Mouse (Mus musculus): Measurements from ENCODE around the gene Syt7. TPM values are rescaled to one million over a fixed set of nuclear protein-coding genes. Genes with fewer than 3 reads are reported as not detected.
A peak's percentile ranks its signal among the peaks of the same experiment; 100 is the strongest.

Gene Syt7
- 1.2 and 1.6 TPM in 2 replicates for polyA plus RNA-seq (2014; fragmentation: Nextera tagmentation; extraction: Ambion mirVana)

GRCm38 (mm10) chr19:10388615-10389313, at the start of gene Syt7:
Gene Syt7 (plus strand): TSS chr19:10389090.
- under 1% methylated on average over 67 of the region's 78 CpGs for WGBS

DNA sequence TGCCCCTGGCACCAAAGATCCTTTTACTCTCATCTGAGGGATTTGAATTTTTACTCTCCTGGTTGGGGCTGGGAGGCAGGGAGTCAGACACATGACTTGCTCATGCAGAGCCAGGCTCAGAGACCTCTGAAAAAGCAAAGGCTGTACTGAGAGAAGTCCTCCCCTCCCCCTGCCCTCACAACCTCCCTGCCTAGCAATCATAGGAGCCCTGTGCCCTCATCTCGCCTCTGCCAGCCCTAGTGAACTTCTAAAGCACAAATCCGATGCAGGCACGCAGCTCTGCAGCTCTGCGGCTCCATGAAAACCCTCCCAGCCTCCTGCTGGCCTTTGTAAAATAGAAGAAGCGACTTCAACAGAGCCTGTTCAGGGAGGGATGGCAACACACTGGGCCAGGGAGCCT, 49.6 kb upstream of the Syt7 start:
- no peaks in the 10 kb centered on the region for H3K36me3 ChIP-seq (ENCODE audit: control insufficient read depth, insufficient read depth, low read length)
- no peaks in the 10 kb centered on the region for H3K27me3 ChIP-seq (ENCODE audit: control insufficient read depth, insufficient read depth, low read length)
- H3K9me3 ChIP-seq (ENCODE audit: control insufficient read depth, low read depth, low read length): no peaks in the 10 kb centered on the region
- H3K4me3 ChIP-seq (ENCODE audit: low read depth, low read length): no peak overlapping the region
- no peak overlapping the region for H3K27ac ChIP-seq (ENCODE audit: low read length)
- WGBS: 37% methylated on average over 5 of the region's 5 CpGs
- ATAC-seq (ENCODE audit: insufficient number of reproducible peaks, insufficient read depth, low FRiP score, low read depth): no peak
- H3K9ac ChIP-seq (replicated peaks; ENCODE audit: low read depth, low read length): no peak overlapping the region
- H3K4me1 ChIP-seq (ENCODE audit: control insufficient read depth, insufficient read depth, low read length): 0 out of 2 replicates have a peak, but pooled peaks cover 3% of the 10 kb centered on the region
- no peak overlapping the region for H3K4me2 ChIP-seq (replicated peaks; ENCODE audit: low read depth, low read length)

More at GRCm38 (mm10) chr19:10388615-10389313, at the start of gene Syt7:
- Histone ChIP-seq H3K9ac (replicated peaks; ENCODE audit: low read depth, low read length) (peak within 1 kb of the TSS; percentile 46), H3K4me1 (ENCODE audit: control insufficient read depth, insufficient read depth, low read length) (peaks cover 8% of the 10 kb centered on the region; the same call in 1 of the 2 replicates), H3K27me3 (ENCODE audit: control insufficient read depth, insufficient read depth, low read length) (peaks cover 11% of the 10 kb centered on the region; the same call in 1 of the 2 replicates), H3K9me3 (ENCODE audit: control insufficient read depth, low read depth, low read length) (no peaks in the 10 kb centered on the region), H3K4me2 (replicated peaks; ENCODE audit: low read depth, low read length) (peak within 1 kb of the TSS; percentile 89), H3K36me3 (ENCODE audit: control insufficient read depth, insufficient read depth, low read length) (no peaks in the 10 kb centered on the region), H3K4me3 (ENCODE audit: low read depth, low read length) (peak within 1 kb of the TSS; percentile 50), H3K27ac (ENCODE audit: low read length) (no peak within 1 kb of the TSS)
- ATAC-seq (ENCODE audit: insufficient number of reproducible peaks, insufficient read depth, low FRiP score, low read depth): peak; percentile 82

DNA sequence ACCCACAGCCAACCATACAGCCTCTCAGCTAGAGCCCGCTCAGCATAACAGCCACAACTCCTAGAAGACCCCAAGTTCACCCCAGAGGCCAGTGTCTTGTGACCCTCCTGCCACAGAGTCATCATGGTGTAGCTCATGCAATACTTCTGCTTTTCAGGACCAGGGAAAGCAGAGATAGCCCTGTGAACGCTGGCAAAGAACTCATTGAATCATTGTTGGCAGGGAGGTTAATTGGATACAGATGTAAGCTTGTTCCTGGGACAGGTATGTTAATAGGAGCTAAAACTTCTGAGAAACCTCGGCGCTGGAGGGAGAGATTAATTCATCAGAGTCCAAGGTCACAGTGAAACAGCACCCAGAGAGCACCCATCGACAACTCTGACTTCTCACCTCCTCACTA, 48.2 kb upstream of the Syt7 start:
- Histone ChIP-seq H3K27ac (ENCODE audit: low read length) (no peak overlapping the region), H3K9ac (replicated peaks; ENCODE audit: low read depth, low read length) (no peak overlapping the region), H3K27me3 (ENCODE audit: control insufficient read depth, insufficient read depth, low read length) (no peaks in the 10 kb centered on the region), H3K4me1 (ENCODE audit: control insufficient read depth, insufficient read depth, low read length) (0 out of 2 replicates have a peak, but pooled peaks cover 3% of the 10 kb centered on the region), H3K4me2 (replicated peaks; ENCODE audit: low read depth, low read length) (no peak overlapping the region), H3K4me3 (ENCODE audit: low read depth, low read length) (no peak overlapping the region), H3K9me3 (ENCODE audit: control insufficient read depth, low read depth, low read length) (no peaks in the 10 kb centered on the region), H3K36me3 (ENCODE audit: control insufficient read depth, insufficient read depth, low read length) (no peaks in the 10 kb centered on the region)
- 29% methylated on average over 5 of the region's 5 CpGs for WGBS
- no peak for ATAC-seq (ENCODE audit: insufficient number of reproducible peaks, insufficient read depth, low FRiP score, low read depth)

DNA sequence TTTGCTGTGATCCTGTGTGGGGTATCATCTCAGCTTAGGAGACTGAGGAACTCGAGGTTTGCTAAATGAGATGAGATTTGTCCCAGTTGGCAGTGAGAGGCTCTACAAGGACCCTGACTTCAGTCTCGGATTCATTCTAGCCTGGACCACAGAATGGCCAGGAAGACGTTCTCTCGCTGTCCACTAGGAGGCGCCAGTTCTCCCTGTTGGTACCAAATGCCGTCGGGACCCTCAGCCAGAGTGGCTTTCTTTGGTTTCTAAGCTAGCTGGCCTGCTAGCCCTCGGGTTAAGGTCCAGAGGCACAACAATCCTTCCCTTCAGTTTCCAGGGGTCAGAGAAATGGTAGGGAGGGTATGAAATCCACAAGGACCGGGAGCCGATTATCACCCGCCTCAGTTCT, 47.7 kb upstream of the Syt7 start:
- H3K4me3 ChIP-seq (ENCODE audit: low read depth, low read length): no peak overlapping the region
- no peaks in the 10 kb centered on the region for H3K9me3 ChIP-seq (ENCODE audit: control insufficient read depth, low read depth, low read length)
- H3K36me3 ChIP-seq (ENCODE audit: control insufficient read depth, insufficient read depth, low read length): no peaks in the 10 kb centered on the region
- 0 out of 2 replicates have a peak, but pooled peaks cover 3% of the 10 kb centered on the region for H3K4me1 ChIP-seq (ENCODE audit: control insufficient read depth, insufficient read depth, low read length)
- no peak overlapping the region for H3K9ac ChIP-seq (replicated peaks; ENCODE audit: low read depth, low read length)
- no peak for ATAC-seq (ENCODE audit: insufficient number of reproducible peaks, insufficient read depth, low FRiP score, low read depth)
- H3K27ac ChIP-seq (ENCODE audit: low read length): no peak overlapping the region
- WGBS: 21% methylated on average over 11 of the region's 11 CpGs
- H3K27me3 ChIP-seq (ENCODE audit: control insufficient read depth, insufficient read depth, low read length): no peaks in the 10 kb centered on the region
- H3K4me2 ChIP-seq (replicated peaks; ENCODE audit: low read depth, low read length): no peak overlapping the region

GRCm38 (mm10) chr19:10341817-10342439, 47.0 kb upstream of the Syt7 start:
- no peaks in the 10 kb centered on the region for H3K9me3 ChIP-seq (ENCODE audit: control insufficient read depth, low read depth, low read length)
- no peak overlapping the region for H3K9ac ChIP-seq (replicated peaks; ENCODE audit: low read depth, low read length)
- H3K4me1 ChIP-seq (ENCODE audit: control insufficient read depth, insufficient read depth, low read length): 0 out of 2 replicates have a peak, but pooled peaks cover 3% of the 10 kb centered on the region
- H3K27me3 ChIP-seq (ENCODE audit: control insufficient read depth, insufficient read depth, low read length): no peaks in the 10 kb centered on the region
- no peak overlapping the region for H3K27ac ChIP-seq (ENCODE audit: low read length)
- no peak for ATAC-seq (ENCODE audit: insufficient number of reproducible peaks, insufficient read depth, low FRiP score, low read depth)
- no peak overlapping the region for H3K4me2 ChIP-seq (replicated peaks; ENCODE audit: low read depth, low read length)
- H3K36me3 ChIP-seq (ENCODE audit: control insufficient read depth, insufficient read depth, low read length): no peaks in the 10 kb centered on the region
- 54% methylated on average over 12 of the region's 12 CpGs for WGBS
- no peak overlapping the region for H3K4me3 ChIP-seq (ENCODE audit: low read depth, low read length)

- ATAC-seq (ENCODE audit: insufficient number of reproducible peaks, insufficient read depth, low FRiP score, low read depth): no peak
Observed at GRCm38 (mm10) chr19:10343866-10344265, 45.0 kb upstream of the Syt7 start.

GRCm38 (mm10) chr19:10345696-10346095, 43.2 kb upstream of the Syt7 start:
- 0 out of 2 replicates have a peak, but pooled peaks cover 3% of the 10 kb centered on the region for H3K4me1 ChIP-seq (ENCODE audit: control insufficient read depth, insufficient read depth, low read length)
- WGBS: 31% methylated on average over 12 of the region's 12 CpGs
- no peaks in the 10 kb centered on the region for H3K27me3 ChIP-seq (ENCODE audit: control insufficient read depth, insufficient read depth, low read length)
- no peak overlapping the region for H3K9ac ChIP-seq (replicated peaks; ENCODE audit: low read depth, low read length)
- no peaks in the 10 kb centered on the region for H3K9me3 ChIP-seq (ENCODE audit: control insufficient read depth, low read depth, low read length)
- H3K36me3 ChIP-seq (ENCODE audit: control insufficient read depth, insufficient read depth, low read length): no peaks in the 10 kb centered on the region
- H3K4me2 ChIP-seq (replicated peaks; ENCODE audit: low read depth, low read length): no peak overlapping the region
- ATAC-seq (ENCODE audit: insufficient number of reproducible peaks, insufficient read depth, low FRiP score, low read depth): no peak; the same call in 1 of the 2 replicates
- no peak overlapping the region for H3K27ac ChIP-seq (ENCODE audit: low read length)
- no peak overlapping the region for H3K4me3 ChIP-seq (ENCODE audit: low read depth, low read length)

More at GRCm38 (mm10) chr19:10343866-10344265, 45.0 kb upstream of the Syt7 start:
- H3K4me1 ChIP-seq (ENCODE audit: control insufficient read depth, insufficient read depth, low read length): 0 out of 2 replicates have a peak, but pooled peaks cover 3% of the 10 kb centered on the region
- no peak overlapping the region for H3K27ac ChIP-seq (ENCODE audit: low read length)
- no peak overlapping the region for H3K4me3 ChIP-seq (ENCODE audit: low read depth, low read length)
- no peaks in the 10 kb centered on the region for H3K9me3 ChIP-seq (ENCODE audit: control insufficient read depth, low read depth, low read length)
- WGBS: 76% methylated on average over 10 of the region's 10 CpGs
- no peak overlapping the region for H3K4me2 ChIP-seq (replicated peaks; ENCODE audit: low read depth, low read length)
- H3K27me3 ChIP-seq (ENCODE audit: control insufficient read depth, insufficient read depth, low read length): no peaks in the 10 kb centered on the region
- H3K9ac ChIP-seq (replicated peaks; ENCODE audit: low read depth, low read length): no peak overlapping the region
- H3K36me3 ChIP-seq (ENCODE audit: control insufficient read depth, insufficient read depth, low read length): no peaks in the 10 kb centered on the region

DNA sequence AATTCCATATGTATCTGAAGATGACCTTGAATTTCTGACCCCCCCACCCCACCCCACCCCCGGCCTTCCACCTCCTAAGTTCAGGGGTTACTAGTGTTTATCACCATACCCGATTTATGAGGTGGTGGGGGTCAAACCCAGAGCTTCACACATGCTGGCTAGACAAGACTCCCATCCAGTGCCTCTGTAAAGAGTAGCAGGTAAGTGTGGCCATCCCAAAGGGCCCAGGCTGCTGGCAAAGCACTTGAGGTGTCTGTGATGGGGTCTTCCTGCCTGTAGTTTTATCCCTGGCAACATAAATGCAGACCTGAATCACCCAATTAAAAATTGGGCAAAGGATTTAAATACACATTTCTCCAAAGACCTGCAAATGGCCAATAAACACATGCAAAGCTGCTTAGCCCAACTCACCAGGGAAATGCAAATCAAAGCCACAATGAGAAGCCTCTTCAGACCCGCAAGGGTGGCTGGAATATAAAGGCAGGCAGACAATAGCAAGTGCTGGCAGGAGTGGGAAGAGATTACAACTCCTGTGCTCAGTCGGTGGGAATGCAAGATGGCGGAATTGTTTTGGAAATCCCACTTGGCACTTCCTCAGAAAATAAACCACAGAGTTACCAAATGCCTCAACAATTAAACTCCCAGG, 41.1 kb upstream of the Syt7 start:
- H3K27ac ChIP-seq (ENCODE audit: low read length): no peak overlapping the region
- ATAC-seq (ENCODE audit: insufficient number of reproducible peaks, insufficient read depth, low FRiP score, low read depth): no peak
- no peak overlapping the region for H3K4me2 ChIP-seq (replicated peaks; ENCODE audit: low read depth, low read length)
- no peaks in the 10 kb centered on the region for H3K36me3 ChIP-seq (ENCODE audit: control insufficient read depth, insufficient read depth, low read length)
- WGBS: 60% methylated on average over 5 of the region's 5 CpGs
- H3K4me3 ChIP-seq (ENCODE audit: low read depth, low read length): no peak overlapping the region
- no peaks in the 10 kb centered on the region for H3K4me1 ChIP-seq (ENCODE audit: control insufficient read depth, insufficient read depth, low read length)
- no peaks in the 10 kb centered on the region for H3K9me3 ChIP-seq (ENCODE audit: control insufficient read depth, low read depth, low read length)
- H3K27me3 ChIP-seq (ENCODE audit: control insufficient read depth, insufficient read depth, low read length): no peaks in the 10 kb centered on the region
- no peak overlapping the region for H3K9ac ChIP-seq (replicated peaks; ENCODE audit: low read depth, low read length)

Data from stomach, embryonic 14.5 days (tissue).